Mouse (Mus musculus) urinary bladder, adult 18-20 months (tissue): ENCODE data around the gene Slc28a2.
"Not testable (repeated sequence)": the region's sequence is repeated elsewhere in the genome, so short reads cannot be mapped to it uniquely, and the experiment has no call there.

Experiments used
- DNase-seq, 2 experiments: peaks; one replicate each; pipeline ENCODE4 v3.0.0; 2022; ENCODE audit warnings: low spot score in 2 of 2, mixed read lengths in 2 of 2

Slc28a2 gene

GRCm38 (mm10) chr2:122426200-122426599 lies at the start of gene Slc28a2:
Slc28a2 (plus strand) TSS chr2:122426477.
- not testable (repeated sequence) for DNase-seq

GRCm38 (mm10) chr2:122377215-122377674 lies 49.0 kb upstream of the Slc28a2 start:
- peak; percentile 94 to 98 for DNase-seq

- peak; percentile 45 to 71 for DNase-seq
These were observed 48.5 kb upstream of the Slc28a2 start for GRCm38 (mm10) chr2:122377751-122378246.

GRCm38 (mm10) chr2:122378421-122379291 lies 47.6 kb upstream of the Slc28a2 start:
- no peak for DNase-seq

- no peak for DNase-seq
These were observed 47.0 kb upstream of the Slc28a2 start for GRCm38 (mm10) chr2:122379292-122379650.

GRCm38 (mm10) chr2:122380768-122381311 lies 45.4 kb upstream of the Slc28a2 start:
- peak; percentile 28 to 37 for DNase-seq

GRCm38 (mm10) chr2:122381329-122382103 lies 44.8 kb upstream of the Slc28a2 start:
- DNase-seq: no peak

GRCm38 (mm10) chr2:122382121-122382520 lies 44.2 kb upstream of the Slc28a2 start:
- DNase-seq: no peak

- no peak for DNase-seq
These were observed 41.2 kb upstream of the Slc28a2 start for GRCm38 (mm10) chr2:122385095-122385494.

- not testable (repeated sequence) for DNase-seq
These were observed 39.1 kb upstream of the Slc28a2 start for GRCm38 (mm10) chr2:122387135-122387534.

GRCm38 (mm10) chr2:122396150-122396549 lies 30.1 kb upstream of the Slc28a2 start:
- peak in 1 of 2 experiments; percentile 16 for DNase-seq

GRCm38 (mm10) chr2:122407607-122408006 lies 18.7 kb upstream of the Slc28a2 start:
- DNase-seq: no peak

- no peak for DNase-seq
These were observed 17.3 kb upstream of the Slc28a2 start for GRCm38 (mm10) chr2:122408928-122409327.

GRCm38 (mm10) chr2:122426645-122427044 lies 368 bp downstream of the Slc28a2 start:
- not testable (repeated sequence) for DNase-seq

GRCm38 (mm10) chr2:122438706-122439482 lies 12.6 kb downstream of the Slc28a2 start:
- not testable (repeated sequence) for DNase-seq

- not testable (repeated sequence) for DNase-seq
These were observed 14.2 kb downstream of the Slc28a2 start for GRCm38 (mm10) chr2:122440521-122440920.

- no peak for DNase-seq
These were observed 15.0 kb downstream of the Slc28a2 start for GRCm38 (mm10) chr2:122441000-122441933.

- DNase-seq: no peak
These were observed 24.1 kb downstream of the Slc28a2 start for GRCm38 (mm10) chr2:122450351-122450750.

GRCm38 (mm10) chr2:122452426-122452825 lies 26.1 kb downstream of the Slc28a2 start:
- no peak for DNase-seq

GRCm38 (mm10) chr2:122466901-122467300 lies 40.6 kb downstream of the Slc28a2 start:
- no peak for DNase-seq
